8 mouse cellular contexts compared by ENCODE assay signal in the genomic region with DNA sequence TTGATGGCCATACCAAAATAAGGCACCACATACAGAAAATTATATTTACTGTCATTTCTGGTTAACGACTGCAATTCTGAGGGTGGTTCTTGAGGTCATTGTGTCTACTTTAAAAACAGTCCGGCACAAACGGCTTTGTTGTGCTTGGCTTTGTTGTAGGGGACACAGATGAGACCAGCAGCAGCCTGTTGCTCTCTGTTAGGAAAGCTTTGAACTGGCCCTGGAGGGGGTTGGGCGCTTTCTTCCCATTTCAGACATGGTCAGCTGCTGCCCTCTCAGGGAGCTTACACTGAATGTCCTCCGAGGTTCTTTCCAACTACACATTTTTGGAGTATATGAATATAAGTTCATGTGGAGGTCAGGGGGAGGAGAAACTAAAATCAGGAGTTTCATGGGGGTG.
DNase-seq lines count a peak whose midpoint lies in the region; ATAC-seq lines count a peak whose summit lies in the region.
"Had no signal": no experiment of that assay in that cellular context is flagged by ENCODE, and none has a peak within 500 bp of the region (broad histone marks: within the 10 kb centered on the region; RNA-seq: fewer than 3 reads in every experiment).

No protein-coding gene starts in this region.

- no peak overlapping the region for H3K4me3 ChIP-seq in embryonic facial prominence, embryonic 10.5 days
- H3K4me3 ChIP-seq in limb, embryonic 11.5 days (ENCODE audit: low read depth, low read length): no peak overlapping the region
- H3K4me3 ChIP-seq: hindbrain, embryonic 15.5 days had no signal

- H3K27ac ChIP-seq in embryonic facial prominence, embryonic 10.5 days (replicated peaks): peak overlapping the region; percentile 73
- no peak overlapping the region for H3K27ac ChIP-seq in limb, embryonic 11.5 days (replicated peaks; ENCODE audit: low read depth, low read length)

- no peaks in the 10 kb centered on the region for H3K9me3 ChIP-seq in embryonic facial prominence, embryonic 10.5 days
- H3K9me3 ChIP-seq in limb, embryonic 11.5 days (ENCODE audit: control insufficient read depth, low read length): no peaks in the 10 kb centered on the region
- H3K9me3 ChIP-seq: hindbrain, embryonic 15.5 days had no signal

- intact Hi-C loops in heart, postnatal 10 days (cut with DNase I): loop anchor here (10.0 kb wide), 2 partner anchors 376 to 436 kb away; partner anchors contain the start of gene Phip

- peak; percentile 60; the same call in 1 of the 2 replicates for ATAC-seq in limb, embryonic 11.5 days (ENCODE audit: insufficient number of reproducible peaks, low FRiP score, low TSS enrichment, low read depth)

- no peak overlapping the region for H3K4me2 ChIP-seq in limb, embryonic 11.5 days (ENCODE audit: low read depth, severe bottlenecking)
- H3K4me2 ChIP-seq: hindbrain, embryonic 15.5 days had no signal

- peaks cover 44% of the 10 kb centered on the region for H3K4me1 ChIP-seq in embryonic facial prominence, embryonic 10.5 days
- H3K4me1 ChIP-seq in limb, embryonic 11.5 days (ENCODE audit: control insufficient read depth, insufficient read depth, low read length): peaks cover 20% of the 10 kb centered on the region

- H3K9ac ChIP-seq in limb, embryonic 11.5 days (ENCODE audit: low read length): no peak overlapping the region
- H3K9ac ChIP-seq: hindbrain, embryonic 15.5 days had no signal

- H3K27me3 ChIP-seq in embryonic facial prominence, embryonic 10.5 days (replicated peaks; ENCODE audit: low read depth, poor library complexity, severe bottlenecking): no peaks in the 10 kb centered on the region
- H3K27me3 ChIP-seq in limb, embryonic 11.5 days (ENCODE audit: control insufficient read depth, insufficient read depth, low read length): no peaks in the 10 kb centered on the region
- H3K27me3 ChIP-seq: hindbrain, embryonic 15.5 days had no signal

- DNase-seq in ovary, adult 18-20 months (ENCODE audit: low spot score): peak; percentile 15
- DNase-seq in ovary, postnatal 10 days (ENCODE audit: low spot score): no peak
- DNase-seq in embryonic facial prominence, embryonic 10.5 days (ENCODE audit: low spot score): peak; percentile 65
- peak; percentile 66 to 78 for DNase-seq in heart, postnatal 10 days
- peak; percentile 61 for DNase-seq in limb, embryonic 11.5 days (ENCODE audit: low spot score)
- DNase-seq in right cerebral cortex, postnatal 14 days: peak; percentile 28
- no peak for DNase-seq in T-cell, adult 2 months (ENCODE audit: low spot score)

- 14% methylated on average over 5 of the region's 5 CpGs for WGBS in embryonic facial prominence, embryonic 10.5 days
- WGBS in limb, embryonic 11.5 days: 16% methylated on average over 5 of the region's 5 CpGs

- H3K36me3 ChIP-seq in embryonic facial prominence, embryonic 10.5 days (replicated peaks): no peaks in the 10 kb centered on the region
- H3K36me3 ChIP-seq in limb, embryonic 11.5 days (ENCODE audit: control insufficient read depth, insufficient read depth, low read length): no peaks in the 10 kb centered on the region
- H3K36me3 ChIP-seq: hindbrain, embryonic 15.5 days had no signal

Comparison
In these comparisons a context has a peak if more than half of its experiments do, and no peak if none do; other contexts are left out.
1. DNase-seq: peak in ovary, adult 18-20 months (single experiment), embryonic facial prominence, embryonic 10.5 days (single experiment), heart, postnatal 10 days (2 of 2), limb, embryonic 11.5 days (single experiment) and right cerebral cortex, postnatal 14 days (single experiment); none in ovary, postnatal 10 days (single experiment) and T-cell, adult 2 months (single experiment).